Mouse (Mus musculus) adrenal gland, adult 10 weeks (tissue): ENCODE results near the gene Gpx8. TPM values are rescaled to one million over a fixed set of nuclear protein-coding genes. Genes with fewer than 3 reads are reported as not detected.

Experiments used
- polyA plus RNA-seq: library from polyadenylated mRNA; stranded (reverse); fragments of 350-450 nt; fragmentation: Illumina TruSeq; extraction: RNeasy Lipid Tissue Mini Kit (QIAGEN cat#74804); gene quantifications from one replicate; pipeline ENCODE4 v1.2.3, GENCODE M21; 2014; ENCODE audit warnings: low read depth, low replicate concordance

The Gpx8 gene
- 309 TPM for polyA plus RNA-seq

GRCm38 (mm10) chr13:113046211-113046883, at the start of gene Gpx8:
TSS of gene Gpx8 (minus strand) at chr13:113046410.

GRCm38 (mm10) chr13:113034950-113035421, 11.2 kb downstream of the Gpx8 start, which contains the start of gene Cdc20b:
TSS of gene Cdc20b (plus strand) at chr13:113035111.

GRCm38 (mm10) chr13:112993531-112994152, 52.6 kb downstream of the Gpx8 start, which contains the start of gene Mcidas:
TSS of gene Mcidas (plus strand) at chr13:112993845.

Other genes starting within 250 kb of the Gpx8 start
- gene Plpp1, start 245.6 kb downstream of the Gpx8 start, polyA plus RNA-seq: 735 TPM
- 122 TPM for gene Mtrex, start 119.0 kb downstream of the Gpx8 start, polyA plus RNA-seq
- 50.7 TPM for gene Dhx29, start 119.0 kb downstream of the Gpx8 start, polyA plus RNA-seq
- gene Ccno, start 58.6 kb downstream of the Gpx8 start, polyA plus RNA-seq: not detected
- gene Mcidas, start 52.6 kb downstream of the Gpx8 start, polyA plus RNA-seq: not detected
- not detected for gene Cdc20b, start 11.3 kb downstream of the Gpx8 start, polyA plus RNA-seq
- gene Gzma, start 54.6 kb upstream of the Gpx8 start, polyA plus RNA-seq: 5.0 TPM
- gene Esm1, start 163.2 kb upstream of the Gpx8 start, polyA plus RNA-seq: 55.2 TPM
- not detected for gene Gzmk, start 179.5 kb upstream of the Gpx8 start, polyA plus RNA-seq
- 0.93 TPM for gene BC067074, start 246.7 kb upstream of the Gpx8 start, polyA plus RNA-seq